ENCODE assay signal across 25 mouse cellular contexts in the genomic region with DNA sequence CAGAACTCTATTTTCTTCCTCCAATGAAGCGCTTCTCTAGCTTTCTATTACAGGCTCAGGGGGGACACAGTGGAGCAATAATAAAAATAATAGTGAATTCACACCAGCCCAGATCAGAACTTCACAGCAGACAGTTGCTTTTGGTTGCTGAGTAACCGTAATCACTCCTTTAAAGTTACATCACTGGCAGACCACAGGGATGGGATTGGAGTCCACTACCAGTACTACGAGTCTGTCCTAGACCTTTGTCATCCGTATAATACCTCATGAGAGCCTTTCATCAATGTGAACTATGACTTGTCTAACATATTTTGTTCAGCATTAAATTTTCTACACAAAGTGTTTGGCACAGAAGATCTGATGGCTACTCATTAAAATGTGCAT. TPM values are rescaled to one million over a fixed set of nuclear protein-coding genes. Genes with fewer than 3 reads are reported as not detected.
DNase-seq lines count a peak whose midpoint lies in the region; ATAC-seq and TF ChIP-seq lines count a peak whose summit lies in the region.
"Had no signal": no experiment of that assay in that cellular context is flagged by ENCODE, and none has a peak within 500 bp of the region (broad histone marks: within the 10 kb centered on the region; RNA-seq: fewer than 3 reads in every experiment).

No protein-coding gene starts in this region.

- no peak overlapping the region for H3K9ac ChIP-seq in forebrain, postnatal 0 days
- no peak overlapping the region for H3K9ac ChIP-seq in neural tube, embryonic 13.5 days
- H3K9ac ChIP-seq in midbrain, embryonic 15.5 days = no peak overlapping the region
- H3K9ac ChIP-seq: embryonic facial prominence, embryonic 12.5 days; heart, embryonic 13.5 days; intestine, embryonic 15.5 days; limb, embryonic 13.5 days; lung, embryonic 15.5 days had no signal

- no peaks in the 10 kb centered on the region for H3K9me3 ChIP-seq in forebrain, postnatal 0 days (ENCODE audit: low read length)
- H3K9me3 ChIP-seq in forebrain, embryonic 10.5 days = no peaks in the 10 kb centered on the region
- no peaks in the 10 kb centered on the region for H3K9me3 ChIP-seq in neural tube, embryonic 13.5 days
- no peaks in the 10 kb centered on the region for H3K9me3 ChIP-seq in midbrain, embryonic 15.5 days
- H3K9me3 ChIP-seq: embryonic facial prominence, embryonic 12.5 days; heart, embryonic 13.5 days; intestine, embryonic 15.5 days; limb, embryonic 13.5 days; lung, embryonic 15.5 days had no signal

- H3K4me1 ChIP-seq in forebrain, postnatal 0 days (ENCODE audit: insufficient read depth) = no peaks in the 10 kb centered on the region
- H3K4me1 ChIP-seq in forebrain, embryonic 10.5 days = peaks cover 11% of the 10 kb centered on the region
- peaks cover 12% of the 10 kb centered on the region for H3K4me1 ChIP-seq in neural tube, embryonic 13.5 days (replicated peaks)
- peaks cover 11% of the 10 kb centered on the region for H3K4me1 ChIP-seq in midbrain, embryonic 15.5 days
- H3K4me1 ChIP-seq: embryonic facial prominence, embryonic 12.5 days; heart, embryonic 13.5 days; intestine, embryonic 15.5 days; lung, embryonic 15.5 days had no signal

- no peak for DNase-seq in forebrain, postnatal 0 days
- no peak for DNase-seq in forebrain, embryonic 10.5 days (ENCODE audit: extremely low spot score, low spot score)
- DNase-seq in neural tube, embryonic 10.5 days (ENCODE audit: extremely low spot score, low spot score) = no peak
- no peak for DNase-seq in cerebellum, adult 9-10 months
- no peak for DNase-seq in embryo, embryonic 10 days (ENCODE audit: low spot score)
- DNase-seq: adrenal gland, postnatal 10 days; cerebellum, adult 8-10 months; cerebellum, postnatal 36 days; gastrocnemius, postnatal 36 days; heart, adult 2 months; heart, postnatal 10 days; kidney, adult 2 months; kidney, postnatal 36 days; thymus, adult 18-20 months; thymus, postnatal 25 days had no signal

- no peaks in the 10 kb centered on the region for H3K36me3 ChIP-seq in forebrain, postnatal 0 days (ENCODE audit: insufficient read depth)
- no peaks in the 10 kb centered on the region for H3K36me3 ChIP-seq in forebrain, embryonic 10.5 days (replicated peaks)
- no peaks in the 10 kb centered on the region for H3K36me3 ChIP-seq in neural tube, embryonic 13.5 days
- H3K36me3 ChIP-seq in midbrain, embryonic 15.5 days (replicated peaks) = no peaks in the 10 kb centered on the region
- H3K36me3 ChIP-seq: embryonic facial prominence, embryonic 12.5 days; G1E; heart, embryonic 13.5 days; intestine, embryonic 15.5 days; limb, embryonic 13.5 days; lung, embryonic 15.5 days had no signal

- H3K27me3 ChIP-seq in forebrain, postnatal 0 days (ENCODE audit: insufficient read depth, low read length) = no peaks in the 10 kb centered on the region
- no peaks in the 10 kb centered on the region for H3K27me3 ChIP-seq in forebrain, embryonic 10.5 days (ENCODE audit: poor library complexity, severe bottlenecking)
- no peaks in the 10 kb centered on the region for H3K27me3 ChIP-seq in neural tube, embryonic 13.5 days
- H3K27me3 ChIP-seq in midbrain, embryonic 15.5 days (replicated peaks) = no peaks in the 10 kb centered on the region
- H3K27me3 ChIP-seq: embryonic facial prominence, embryonic 12.5 days; intestine, embryonic 15.5 days; limb, embryonic 13.5 days; lung, embryonic 15.5 days had no signal

- H3K4me3 ChIP-seq in forebrain, postnatal 0 days (ENCODE audit: low read depth, low read length) = no peak overlapping the region
- no peak overlapping the region for H3K4me3 ChIP-seq in forebrain, embryonic 10.5 days
- no peak overlapping the region for H3K4me3 ChIP-seq in neural tube, embryonic 13.5 days
- no peak overlapping the region for H3K4me3 ChIP-seq in midbrain, embryonic 15.5 days
- H3K4me3 ChIP-seq: embryonic facial prominence, embryonic 12.5 days; heart, adult 2 months; heart, embryonic 13.5 days; intestine, embryonic 15.5 days; limb, embryonic 13.5 days; lung, embryonic 15.5 days had no signal

- 65% methylated on average over 4 of the region's 4 CpGs for WGBS in forebrain, postnatal 0 days
- 83% methylated on average over 4 of the region's 4 CpGs for WGBS in forebrain, embryonic 10.5 days
- 64% methylated on average over 4 of the region's 4 CpGs for WGBS in neural tube, embryonic 13.5 days
- 32% methylated on average over 4 of the region's 4 CpGs for WGBS in midbrain, embryonic 15.5 days

- no peak overlapping the region for H3K4me2 ChIP-seq in forebrain, postnatal 0 days (ENCODE audit: low read depth)
- no peak overlapping the region for H3K4me2 ChIP-seq in neural tube, embryonic 13.5 days
- H3K4me2 ChIP-seq in midbrain, embryonic 15.5 days = no peak overlapping the region
- H3K4me2 ChIP-seq: embryonic facial prominence, embryonic 12.5 days; heart, embryonic 13.5 days; intestine, embryonic 15.5 days; limb, embryonic 13.5 days; liver, embryonic 11.5 days; lung, embryonic 15.5 days had no signal

- no peak for TF ChIP-seq CTCF in forebrain, postnatal 0 days (IDR thresholded peaks at IDR 0.05; ENCODE audit: low read depth)

- H3K27ac ChIP-seq in forebrain, postnatal 0 days (ENCODE audit: low read depth, low read length) = no peak overlapping the region
- H3K27ac ChIP-seq in forebrain, embryonic 10.5 days = no peak overlapping the region
- H3K27ac ChIP-seq in neural tube, embryonic 13.5 days (replicated peaks) = peak overlapping the region; percentile 54; the same call in 1 of the 2 replicates
- 0 out of 2 replicates have a peak overlapping the region, but pooled peaks have one; percentile 36 for H3K27ac ChIP-seq in midbrain, embryonic 15.5 days
- H3K27ac ChIP-seq: embryonic facial prominence, embryonic 12.5 days; heart, adult 2 months; heart, embryonic 13.5 days; intestine, embryonic 15.5 days; limb, embryonic 13.5 days; lung, embryonic 15.5 days; stomach, postnatal 0 days had no signal

- 0 out of 2 replicates have a peak, but pooled peaks have one; percentile 1 for ATAC-seq in forebrain, postnatal 0 days
- no peak for ATAC-seq in neural tube, embryonic 13.5 days (ENCODE audit: low read depth)
- peak; percentile 24; the same call in 1 of the 2 replicates for ATAC-seq in midbrain, embryonic 15.5 days (replicated peaks)

RNA-seq across cellular contexts. Expression of gene Btbd11, which starts 35.0 kb away (rescaled TPM):
- 17.6 and 22.5 TPM in 2 replicates for total RNA-seq in forebrain, postnatal 0 days (2014; rRNA removed)
- polyA plus RNA-seq in forebrain, postnatal 0 days (2015; fragmentation: Nextera tagmentation; extraction: Ambion mirVana) = 7.5 and 9.9 TPM in 2 replicates
- 4.1 and 4.3 TPM in 2 replicates for polyA plus RNA-seq in forebrain, embryonic 10.5 days (2016; fragmentation: Nextera tagmentation; extraction: Ambion mirVana)
- 13.5 and 14.4 TPM in 2 replicates for polyA plus RNA-seq in neural tube, embryonic 13.5 days (2015; fragmentation: Nextera tagmentation; extraction: Ambion mirVana)
- polyA plus RNA-seq in midbrain, embryonic 15.5 days (2015; fragmentation: Nextera tagmentation; extraction: Ambion mirVana) = 15.7 and 17.1 TPM in 2 replicates
- polyA plus RNA-seq: G1E had no signal

Comparison
In these comparisons a context has a peak if more than half of its experiments do, and no peak if none do; other contexts are left out.
1. H3K27ac ChIP-seq: peak in neural tube, embryonic 13.5 days (single experiment) and midbrain, embryonic 15.5 days (single experiment); none in forebrain, postnatal 0 days (single experiment) and forebrain, embryonic 10.5 days (single experiment).